Mouse (Mus musculus) liver, embryonic 15.5 days (tissue): ENCODE results near the gene Adm2. TPM values are rescaled to one million over a fixed set of nuclear protein-coding genes. Genes with fewer than 3 reads are reported as not detected.

ENCODE experiments used
- ATAC-seq: fragments of 200-750 bp; cut with Nextera tagmentation; 2 replicates; pipeline ENCODE4 v1.8.0; 2017; ENCODE audit warnings: moderate number of reproducible peaks, mild to moderate bottlenecking, moderate library complexity; ENCODE audit not compliant: insufficient read depth
- H3K27ac ChIP-seq: fragments of 300-500 bp; sonication (generic); replicated peaks from 2 replicates; pipeline ENCODE4 v1.5.1; 2015; ENCODE audit warnings: mild to moderate bottlenecking, inconsistent platforms
- H3K27me3 ChIP-seq: fragments of 300-500 bp; sonication (generic); 2 replicates; pipeline ENCODE4 v1.6.1; 2015; ENCODE audit warnings: mild to moderate bottlenecking, inconsistent platforms
- H3K36me3 ChIP-seq: fragments of 300-500 bp; sonication (generic); replicated peaks from 2 replicates; pipeline ENCODE4 v1.6.1; 2015; ENCODE audit warnings: moderate library complexity, mild to moderate bottlenecking, inconsistent platforms
- H3K4me1 ChIP-seq: fragments of 300-500 bp; sonication (generic); replicated peaks from 2 replicates; pipeline ENCODE4 v1.6.1; 2015; ENCODE audit warnings: inconsistent platforms
- H3K4me2 ChIP-seq: fragments of 300-500 bp; sonication (generic); 2 replicates; pipeline ENCODE4 v1.6.1; 2015; ENCODE audit warnings: moderate library complexity, mild to moderate bottlenecking, inconsistent platforms
- H3K4me3 ChIP-seq: fragments of 300-500 bp; sonication (generic); replicated peaks from 2 replicates; pipeline ENCODE4 v1.5.1; 2015; ENCODE audit warnings: mild to moderate bottlenecking, inconsistent platforms
- H3K9ac ChIP-seq: fragments of 300-500 bp; sonication (generic); 2 replicates; pipeline ENCODE4 v1.6.1; 2015; ENCODE audit warnings: moderate library complexity, mild to moderate bottlenecking, inconsistent platforms
- H3K9me3 ChIP-seq: fragments of 300-500 bp; sonication (generic); replicated peaks from 2 replicates; pipeline ENCODE4 v1.6.1; 2016; ENCODE audit warnings: inconsistent platforms
- WGBS: fragments of 180-500 bp; shearing (Covaris S2); methylation state at CpG from one replicate; pipeline ENCODE4 v1.1.7; 2015; ENCODE audit warnings: mixed read lengths; ENCODE audit not compliant: insufficient replicate concordance; 5-methylcytosine and 5-hydroxymethylcytosine counted together
- polyA plus RNA-seq: library from polyadenylated mRNA; unstranded; fragments of >200 nt; fragmentation: Nextera tagmentation; extraction: Ambion mirVana; gene quantifications from 2 replicates; pipeline ENCODE4 v1.2.1, GENCODE M21; 2015

Gene Adm2
- polyA plus RNA-seq, 1 experiment from 2014 or later = 2.0 TPM

- Histone ChIP-seq H3K4me3 (peak overlapping the region; percentile 92), H3K4me1 (peaks cover 43% of the 10 kb centered on the region), H3K4me2 (peak overlapping the region; percentile 83), H3K36me3 (peaks cover 71% of the 10 kb centered on the region), H3K27ac (peak overlapping the region; percentile 87), H3K27me3 (no peaks in the 10 kb centered on the region), H3K9ac (peak overlapping the region; percentile 91), H3K9me3 (no peaks in the 10 kb centered on the region)
- ATAC-seq = no peak
- WGBS = 69% methylated on average over 7 of the region's 7 CpGs
Measured at GRCm38 (mm10) chr15:89354455-89354854, 31.9 kb downstream of the Adm2 start.

- WGBS = under 1% methylated on average over 64 of the region's 64 CpGs
- peak; percentile 90 for ATAC-seq
- H3K27me3 ChIP-seq = no peaks in the 10 kb centered on the region
- peak within 1 kb of the TSS; percentile 91 for H3K9ac ChIP-seq
- peak within 1 kb of the TSS; percentile 92 for H3K4me3 ChIP-seq
- H3K4me1 ChIP-seq = peaks cover 43% of the 10 kb centered on the region
- H3K27ac ChIP-seq = peak within 1 kb of the TSS; percentile 87
- H3K9me3 ChIP-seq = no peaks in the 10 kb centered on the region
- H3K36me3 ChIP-seq = peaks cover 70% of the 10 kb centered on the region
- peak within 1 kb of the TSS; percentile 83 for H3K4me2 ChIP-seq
Measured at GRCm38 (mm10) chr15:89355241-89356187, 33.0 kb downstream of the Adm2 start, which contains the start of the genes Lmf2 and Ncaph2. Lmf2 (minus strand) TSS chr15:89355659. Ncaph2 (plus strand) TSS chr15:89355719.

- H3K27me3 ChIP-seq = no peaks in the 10 kb centered on the region
- ATAC-seq = peak; percentile 57
- peaks cover 43% of the 10 kb centered on the region for H3K4me1 ChIP-seq
- peaks cover 70% of the 10 kb centered on the region for H3K36me3 ChIP-seq
- H3K4me3 ChIP-seq = peak overlapping the region; percentile 92
- no peaks in the 10 kb centered on the region for H3K9me3 ChIP-seq
- under 1% methylated on average over 15 of the region's 15 CpGs for WGBS
- H3K27ac ChIP-seq = peak overlapping the region; percentile 87
- peak overlapping the region; percentile 91 for H3K9ac ChIP-seq
- peak overlapping the region; percentile 83 for H3K4me2 ChIP-seq
Measured at GRCm38 (mm10) chr15:89356372-89356771, 33.9 kb downstream of the Adm2 start.

GRCm38 (mm10) chr15:89358784-89359183 is 36.3 kb downstream of the Adm2 start:
- no peak for ATAC-seq
- peaks cover 40% of the 10 kb centered on the region for H3K4me1 ChIP-seq
- no peaks in the 10 kb centered on the region for H3K9me3 ChIP-seq
- peaks cover 70% of the 10 kb centered on the region for H3K36me3 ChIP-seq
- no peak overlapping the region for H3K4me3 ChIP-seq
- H3K27me3 ChIP-seq = no peaks in the 10 kb centered on the region
- WGBS = 35% methylated on average over 3 of the region's 3 CpGs
- no peak overlapping the region for H3K27ac ChIP-seq
- peak overlapping the region; percentile 29; the same call in 1 of the 2 replicates for H3K9ac ChIP-seq
- H3K4me2 ChIP-seq = peak overlapping the region; percentile 83

- Histone ChIP-seq H3K4me1 (peaks cover 12% of the 10 kb centered on the region), H3K27ac (no peak overlapping the region), H3K36me3 (peaks cover 98% of the 10 kb centered on the region), H3K9ac (no peak overlapping the region), H3K4me2 (no peak overlapping the region), H3K4me3 (no peak overlapping the region), H3K27me3 (no peaks in the 10 kb centered on the region), H3K9me3 (no peaks in the 10 kb centered on the region)
- no peak for ATAC-seq
- 91% methylated on average over 7 of the region's 7 CpGs for WGBS
Measured at GRCm38 (mm10) chr15:89363051-89363450, 40.5 kb downstream of the Adm2 start.

GRCm38 (mm10) chr15:89365141-89365551 is 42.6 kb downstream of the Adm2 start:
- Histone ChIP-seq H3K9ac (no peak overlapping the region), H3K27ac (no peak overlapping the region), H3K27me3 (no peaks in the 10 kb centered on the region), H3K4me3 (no peak overlapping the region), H3K4me2 (no peak overlapping the region), H3K4me1 (peaks cover 2% of the 10 kb centered on the region), H3K9me3 (no peaks in the 10 kb centered on the region), H3K36me3 (peaks cover 100% of the 10 kb centered on the region)
- no peak for ATAC-seq
- 89% methylated on average over 4 of the region's 4 CpGs for WGBS

GRCm38 (mm10) chr15:89372068-89372467 is 49.5 kb downstream of the Adm2 start:
- Histone ChIP-seq H3K4me1 (peaks cover 46% of the 10 kb centered on the region), H3K27ac (no peak overlapping the region), H3K9ac (no peak overlapping the region), H3K9me3 (no peaks in the 10 kb centered on the region), H3K27me3 (peaks cover 10% of the 10 kb centered on the region), H3K36me3 (peaks cover 59% of the 10 kb centered on the region), H3K4me3 (no peak overlapping the region), H3K4me2 (0 out of 2 replicates have a peak overlapping the region, but pooled peaks have one; percentile 99)
- WGBS = 81% methylated on average over 13 of the region's 13 CpGs
- no peak for ATAC-seq

GRCm38 (mm10) chr15:89372536-89372935 is 50.0 kb downstream of the Adm2 start:
- Histone ChIP-seq H3K4me2 (peak overlapping the region; percentile 99), H3K9me3 (no peaks in the 10 kb centered on the region), H3K4me3 (peak overlapping the region; percentile 82), H3K27me3 (peaks cover 15% of the 10 kb centered on the region), H3K4me1 (peaks cover 47% of the 10 kb centered on the region), H3K9ac (peak overlapping the region; percentile 78; the same call in 1 of the 2 replicates), H3K36me3 (peaks cover 54% of the 10 kb centered on the region), H3K27ac (peak overlapping the region; percentile 89)
- no peak for ATAC-seq
- 82% methylated on average over 7 of the region's 7 CpGs for WGBS

GRCm38 (mm10) chr15:89373027-89373761 is 50.7 kb downstream of the Adm2 start:
- WGBS = under 1% methylated on average over 35 of the region's 35 CpGs
- H3K4me2 ChIP-seq = peak overlapping the region; percentile 99
- peak overlapping the region; percentile 82 for H3K4me3 ChIP-seq
- ATAC-seq = peak; percentile 81
- peak overlapping the region; percentile 89 for H3K27ac ChIP-seq
- peaks cover 48% of the 10 kb centered on the region for H3K36me3 ChIP-seq
- H3K9me3 ChIP-seq = no peaks in the 10 kb centered on the region
- H3K27me3 ChIP-seq = peaks cover 22% of the 10 kb centered on the region
- peaks cover 51% of the 10 kb centered on the region for H3K4me1 ChIP-seq
- H3K9ac ChIP-seq = peak overlapping the region; percentile 78

GRCm38 (mm10) chr15:89373762-89374248 is 51.3 kb downstream of the Adm2 start, which contains the start of gene Sco2:
Sco2 (minus strand) TSS chr15:89373846.
- Histone ChIP-seq H3K4me2 (peak within 1 kb of the TSS; percentile 99), H3K4me1 (peaks cover 57% of the 10 kb centered on the region), H3K27me3 (peaks cover 28% of the 10 kb centered on the region), H3K27ac (peak within 1 kb of the TSS; percentile 89), H3K36me3 (peaks cover 42% of the 10 kb centered on the region), H3K9ac (peak within 1 kb of the TSS; percentile 78), H3K4me3 (peak within 1 kb of the TSS; percentile 82), H3K9me3 (no peaks in the 10 kb centered on the region)
- WGBS = under 1% methylated on average over 42 of the region's 42 CpGs
- peak; percentile 71 for ATAC-seq
